Mouse (Mus musculus): ENCODE measurements around the gene Hivep2.

Gene Hivep2

DNA sequence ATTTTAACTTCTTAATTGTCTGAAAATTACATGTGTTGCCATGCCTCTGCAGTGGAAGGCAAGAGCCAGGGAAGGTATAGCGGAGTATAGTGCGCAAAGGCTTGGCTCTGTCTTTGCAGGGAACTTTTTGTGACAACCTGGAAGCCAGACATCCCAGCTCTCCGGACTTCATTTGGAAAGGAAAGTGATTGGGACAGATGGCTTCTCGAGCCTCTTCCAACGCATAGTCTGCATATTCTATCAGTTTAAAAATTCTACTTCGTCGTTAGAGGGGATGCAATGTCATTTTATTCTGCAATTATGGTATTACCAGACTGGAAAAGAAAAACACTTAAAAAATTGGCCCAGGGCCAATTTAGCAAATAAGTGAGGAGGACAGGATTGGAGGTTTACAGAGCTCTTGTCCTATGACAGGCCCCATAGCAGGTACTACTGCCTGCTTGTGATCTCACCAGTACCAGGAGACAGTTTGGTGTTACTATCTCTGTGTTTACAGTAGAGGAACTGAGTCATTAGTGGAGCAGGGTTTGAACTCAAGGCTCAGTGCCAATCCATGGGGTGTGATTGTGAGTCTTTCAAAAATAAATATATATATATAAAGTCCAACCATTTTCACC is 7.8 kb downstream of the Hivep2 start:
- DNase-seq: no peak

DNA sequence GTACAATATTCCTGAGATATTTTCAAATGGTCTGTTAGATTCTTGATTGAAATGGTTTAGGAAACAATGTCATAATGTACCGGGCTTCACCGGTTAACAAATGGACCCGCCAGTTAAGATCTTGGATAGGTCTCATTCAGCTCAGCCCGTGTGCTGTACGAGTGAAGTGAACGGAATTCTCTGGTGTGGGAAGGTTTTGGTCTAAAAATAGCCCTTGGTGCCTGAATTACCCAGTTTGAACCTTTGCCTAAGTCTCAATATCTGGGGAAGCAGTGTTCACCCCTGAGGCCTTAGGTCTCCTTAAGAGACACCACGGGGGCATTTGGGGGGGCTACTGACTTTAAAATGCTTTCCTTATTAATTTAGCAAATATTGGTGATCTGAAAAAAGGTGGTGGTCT is 8.6 kb downstream of the Hivep2 start:
- no peak for DNase-seq

DNA sequence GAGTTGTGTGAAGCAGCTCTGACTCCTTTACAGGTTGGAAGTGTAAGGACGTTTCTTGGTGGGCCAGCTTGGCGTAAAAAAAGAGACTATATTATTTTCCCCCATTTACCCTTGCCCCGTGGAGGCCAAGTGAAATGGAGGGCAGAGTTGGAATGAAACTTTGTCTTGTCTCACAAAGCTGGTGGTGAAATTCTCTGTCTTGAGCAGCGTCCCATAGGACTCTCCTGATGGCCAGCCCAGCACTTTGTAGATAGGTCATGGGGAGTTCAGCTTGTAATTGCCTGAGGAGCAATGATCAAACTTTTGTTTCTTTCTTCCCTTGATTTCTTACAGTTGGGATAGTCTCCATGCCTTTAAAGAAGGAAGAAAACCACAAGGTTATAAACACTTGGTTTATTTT is 10.0 kb downstream of the Hivep2 start:
- DNase-seq: no peak

DNA sequence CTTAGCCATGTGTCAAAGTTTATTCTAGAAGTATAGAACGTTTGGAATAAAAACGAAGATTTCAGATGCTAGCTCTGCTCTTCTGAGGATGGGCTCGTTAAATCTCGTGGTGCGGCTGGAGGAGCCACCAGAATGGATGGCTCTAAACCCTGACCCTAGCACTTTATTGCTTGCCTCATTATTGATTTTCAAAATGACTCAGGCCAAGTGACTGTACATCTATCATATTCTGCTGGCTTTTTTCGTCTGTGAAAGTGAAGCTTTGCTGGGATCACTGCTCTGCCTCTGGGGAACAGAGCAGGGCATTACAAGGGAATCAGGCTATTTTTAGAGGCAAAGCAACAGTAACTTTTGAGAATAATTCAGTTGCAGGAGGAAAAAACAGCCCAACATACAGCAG is 10.4 kb downstream of the Hivep2 start:
- DNase-seq: no peak

DNA sequence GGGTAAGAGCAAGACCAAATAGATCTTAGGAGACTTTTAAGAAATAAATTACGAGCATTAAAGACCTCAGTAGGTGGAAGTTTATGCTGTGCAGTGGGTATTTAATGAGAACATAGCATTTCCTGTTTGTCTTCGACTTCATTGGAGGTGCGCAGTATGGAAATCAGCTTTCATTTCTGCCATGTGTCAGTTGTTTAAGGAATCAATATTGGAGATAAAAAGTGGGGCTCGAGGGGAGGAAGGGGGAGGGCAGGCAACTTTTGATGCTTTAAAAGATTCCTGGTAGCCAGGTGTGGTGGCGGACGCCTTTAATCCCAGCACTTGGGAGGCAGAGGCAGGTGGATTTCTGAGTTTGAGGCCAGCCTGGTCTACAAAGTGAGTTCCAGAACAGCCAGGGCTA is 16.4 kb downstream of the Hivep2 start:
- no peak for DNase-seq

DNA sequence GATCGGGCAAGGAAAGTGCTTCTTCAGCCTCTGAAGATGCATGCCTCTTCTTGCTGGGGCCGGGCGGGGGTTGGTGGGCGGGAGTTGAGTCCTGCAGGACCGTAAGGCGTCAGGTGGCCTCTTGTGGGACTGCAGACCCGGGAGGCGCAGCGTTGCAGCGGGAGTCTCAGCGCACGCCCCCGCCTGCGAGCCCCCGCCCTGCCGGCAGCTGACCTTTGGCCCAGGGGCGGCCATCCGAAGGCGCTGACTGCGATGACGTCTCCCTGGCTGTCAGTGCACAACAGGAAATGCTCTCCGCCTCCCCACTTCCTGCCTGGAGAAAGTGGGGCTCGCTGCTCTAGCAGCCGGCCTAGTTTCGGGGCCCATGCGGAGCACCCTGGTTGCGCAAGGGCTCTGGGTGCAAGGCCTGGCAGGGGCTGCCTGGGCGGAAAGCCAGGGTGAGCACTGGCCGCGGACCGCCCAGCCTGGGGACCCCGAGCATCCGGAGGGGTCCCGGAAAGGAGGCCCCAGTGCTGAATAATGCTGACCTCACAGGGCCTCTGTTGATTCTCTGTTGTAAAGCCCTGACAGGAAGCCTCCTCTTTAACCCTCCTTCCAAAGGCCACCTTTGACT is 17.0 kb downstream of the Hivep2 start:
- DNase-seq: peak; percentile 89 to 91

DNA sequence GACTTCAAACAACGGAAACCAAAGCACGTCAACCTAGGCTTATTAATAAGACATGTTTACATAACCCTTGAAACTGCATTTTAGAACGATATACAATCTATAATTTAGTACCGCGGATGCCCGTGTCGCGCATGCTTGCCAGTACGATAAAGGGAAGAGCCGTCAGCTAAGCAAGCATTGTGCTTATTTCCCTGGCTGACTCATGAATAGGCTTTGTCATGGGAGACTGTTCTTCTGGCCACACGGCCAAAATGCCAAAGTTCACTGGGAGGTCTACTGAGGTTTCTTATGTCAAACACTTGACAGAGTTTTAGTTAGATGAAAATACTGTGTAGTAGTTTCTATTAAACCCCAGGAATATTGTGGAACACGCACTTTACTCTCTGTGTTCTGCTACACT is 17.8 kb downstream of the Hivep2 start:
- DNase-seq: peak; percentile 61 to 63

DNA sequence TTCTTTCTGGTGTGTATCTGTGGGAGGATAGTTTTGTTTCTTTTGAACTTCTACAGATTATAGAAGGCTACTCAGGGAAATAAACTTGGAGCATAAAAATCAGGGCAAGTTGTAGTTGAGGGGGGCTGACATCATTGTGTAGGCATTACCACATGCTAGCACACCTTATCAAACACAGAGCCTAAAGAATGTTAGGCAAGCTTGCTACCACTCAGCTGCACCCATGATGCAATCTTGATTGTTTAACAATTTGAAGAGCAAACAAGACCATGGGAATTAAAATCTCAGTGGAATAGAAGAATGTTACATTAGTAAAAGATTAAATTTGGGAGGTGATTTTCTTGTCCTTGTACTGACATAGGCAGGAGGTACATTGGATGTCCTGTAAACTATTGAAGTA is 18.4 kb downstream of the Hivep2 start:
- no peak for DNase-seq

DNA sequence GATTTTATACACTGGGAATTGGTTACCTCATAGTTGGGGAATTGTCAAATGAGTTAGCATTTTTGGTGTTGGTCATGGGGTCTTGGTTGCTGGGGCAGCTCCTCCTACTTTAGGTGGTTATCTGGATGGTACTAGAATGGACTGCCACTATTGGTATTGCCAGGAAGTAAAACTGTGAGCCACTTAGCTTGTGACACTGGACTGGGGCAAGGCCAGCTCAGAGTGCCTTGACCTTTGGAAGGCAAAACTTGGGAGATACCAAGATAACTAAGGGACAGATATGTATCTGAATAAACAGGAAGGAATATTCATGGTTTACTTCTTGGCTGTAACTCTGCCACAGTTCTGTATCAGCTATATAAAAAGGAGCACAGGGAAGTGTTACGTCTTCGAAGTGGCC is 20.7 kb downstream of the Hivep2 start:
- DNase-seq: no peak

DNA sequence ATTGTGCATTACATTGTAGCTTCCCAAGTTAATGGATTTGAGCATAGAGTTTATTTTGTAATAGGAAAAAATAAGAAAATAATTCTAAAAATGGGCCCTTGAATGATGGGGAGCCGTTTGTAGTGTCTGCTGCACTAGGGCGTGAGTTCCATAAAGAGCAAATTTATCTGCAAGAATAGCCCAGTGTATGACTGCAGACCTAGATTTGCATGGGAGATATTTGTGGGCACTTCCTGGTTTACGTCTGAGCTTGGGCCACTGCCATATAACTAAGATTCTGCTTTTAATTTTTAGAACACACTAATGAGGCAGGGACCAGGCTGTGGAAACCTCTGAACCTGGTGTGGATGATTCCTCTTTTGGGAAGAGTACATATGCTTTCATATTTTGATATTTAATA is 21.5 kb downstream of the Hivep2 start:
- DNase-seq: no peak

DNA sequence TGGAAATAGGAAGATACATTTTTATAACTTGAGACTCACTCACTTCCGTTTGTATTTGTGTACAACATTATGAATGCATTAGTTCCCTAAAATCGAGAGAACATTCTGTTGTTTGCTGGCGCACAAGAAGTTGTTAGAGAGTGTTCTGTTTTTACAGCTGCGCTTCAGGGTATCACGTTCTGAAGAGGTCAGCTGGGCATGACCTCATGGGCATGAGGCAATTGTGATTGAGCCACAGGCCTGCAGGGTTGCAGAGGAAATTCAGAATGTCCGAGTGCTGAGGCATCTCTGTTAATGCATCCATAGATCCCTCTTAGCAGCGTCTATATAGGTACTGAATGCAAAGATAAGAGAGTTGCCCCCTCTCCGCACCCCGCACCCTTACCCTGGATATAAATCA is 22.4 kb downstream of the Hivep2 start:
- DNase-seq: no peak

DNA sequence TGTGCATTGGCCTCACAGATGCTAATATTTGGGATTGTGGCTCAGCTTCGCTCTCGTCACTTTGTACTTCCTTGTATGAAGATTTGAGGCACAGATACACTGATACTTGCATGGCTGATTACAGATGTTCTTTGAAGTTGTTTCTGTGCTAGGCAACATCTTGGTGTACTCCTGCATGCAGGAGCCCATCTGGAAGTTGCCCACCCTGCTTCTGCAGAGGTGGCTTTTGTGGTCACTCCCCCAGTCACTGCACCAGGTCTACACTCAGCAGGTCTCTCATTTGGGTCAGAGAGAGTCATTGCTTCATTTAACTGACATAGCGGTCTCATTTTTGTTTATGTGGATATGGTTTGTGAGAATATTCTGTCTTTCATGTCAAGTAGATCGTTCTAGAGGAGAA is 22.9 kb downstream of the Hivep2 start:
- no peak for DNase-seq

DNA sequence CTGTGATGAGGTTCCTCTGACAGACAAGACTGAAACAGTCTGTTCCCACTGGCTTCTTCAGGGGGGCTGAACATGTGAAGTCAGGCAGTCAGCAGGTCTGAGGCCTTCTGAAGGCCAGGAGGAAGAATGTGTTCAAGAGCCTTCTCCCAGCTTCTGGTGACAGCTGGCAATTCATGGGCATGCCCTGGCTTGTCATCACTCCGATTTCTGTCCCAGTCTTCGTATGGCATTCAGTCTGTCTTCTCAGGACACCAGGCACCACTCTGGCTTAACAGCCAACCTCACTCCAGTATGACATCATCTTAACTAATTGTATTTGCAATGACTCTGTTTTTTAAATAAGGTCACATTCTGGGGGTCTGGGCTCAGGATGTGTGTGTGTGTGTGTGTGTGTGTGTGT is 25.0 kb downstream of the Hivep2 start:
- DNase-seq: no peak

DNA sequence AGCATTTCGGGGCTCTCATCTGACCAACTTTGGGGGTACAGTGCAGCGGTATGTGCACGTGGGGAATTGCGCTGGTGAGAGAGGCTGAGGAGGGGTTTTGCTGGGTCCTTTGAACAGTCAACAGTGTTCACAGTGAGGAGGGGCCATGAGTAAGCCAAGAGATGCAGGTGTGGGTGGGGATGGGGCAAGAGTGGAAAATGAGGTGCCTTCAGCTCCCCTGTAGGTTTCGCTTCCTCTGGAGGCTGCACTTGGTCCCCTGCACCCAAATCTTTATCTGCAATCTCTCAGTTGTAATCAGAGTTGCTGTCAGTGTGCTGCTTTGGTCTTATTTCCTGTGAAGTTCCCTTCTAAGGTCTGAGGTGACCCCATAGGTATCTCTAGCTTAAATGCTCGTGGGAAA is 27.5 kb downstream of the Hivep2 start:
- DNase-seq: no peak

DNA sequence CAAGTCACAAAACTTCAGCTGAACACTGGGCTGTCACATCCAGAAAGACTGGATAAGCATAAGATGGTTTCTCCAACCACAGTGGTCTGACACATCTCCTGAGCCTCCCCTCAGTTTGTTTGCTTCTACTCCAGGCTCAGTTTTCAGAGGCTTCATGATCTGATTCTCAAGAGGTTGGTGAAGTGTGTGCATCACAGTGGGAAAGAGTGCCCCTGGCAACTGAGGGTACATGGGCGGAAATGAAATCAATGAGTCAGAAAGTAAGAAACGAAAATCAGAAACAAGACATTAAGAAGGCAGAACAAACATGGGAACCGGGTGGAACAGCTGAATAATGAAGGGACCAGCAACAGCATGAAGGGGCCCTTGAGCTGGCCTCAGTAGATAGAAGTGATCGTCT is 31.5 kb downstream of the Hivep2 start:
- DNase-seq: no peak

DNA sequence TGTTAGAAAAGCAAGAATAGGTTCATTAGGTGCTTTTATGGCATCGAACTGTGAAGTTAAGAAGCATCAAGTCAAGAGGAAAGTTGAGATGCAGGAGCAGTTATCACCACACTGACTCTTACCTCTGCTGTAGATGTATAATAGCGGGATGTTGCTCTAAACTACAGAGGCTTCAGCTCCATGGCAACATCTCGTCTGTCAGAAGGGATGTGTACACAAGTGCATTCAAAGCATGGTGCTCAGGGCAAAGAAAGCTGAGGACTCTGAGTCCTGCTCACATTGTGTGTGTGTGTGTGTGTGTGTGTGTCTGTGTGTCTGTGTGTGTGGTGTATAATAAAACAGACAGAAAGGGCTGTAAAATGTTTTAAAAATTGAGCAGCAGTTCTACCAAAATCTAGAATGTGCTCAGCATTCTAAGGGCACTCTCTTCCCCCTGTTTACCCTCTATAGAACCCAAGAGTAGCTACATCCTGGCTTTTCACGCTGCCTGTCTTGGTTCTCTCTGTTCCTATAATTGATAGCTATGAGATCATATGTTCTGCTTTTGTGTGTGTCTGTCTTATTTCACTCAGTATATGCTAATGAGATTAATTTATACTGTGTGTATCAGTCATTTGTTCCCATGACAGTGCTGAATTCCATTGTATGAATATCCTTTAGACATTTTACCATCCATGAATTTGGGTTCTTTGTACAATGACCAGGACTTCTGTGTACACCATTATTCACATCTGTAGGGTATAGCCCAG is 39.1 kb downstream of the Hivep2 start:
- DNase-seq: no peak

DNA sequence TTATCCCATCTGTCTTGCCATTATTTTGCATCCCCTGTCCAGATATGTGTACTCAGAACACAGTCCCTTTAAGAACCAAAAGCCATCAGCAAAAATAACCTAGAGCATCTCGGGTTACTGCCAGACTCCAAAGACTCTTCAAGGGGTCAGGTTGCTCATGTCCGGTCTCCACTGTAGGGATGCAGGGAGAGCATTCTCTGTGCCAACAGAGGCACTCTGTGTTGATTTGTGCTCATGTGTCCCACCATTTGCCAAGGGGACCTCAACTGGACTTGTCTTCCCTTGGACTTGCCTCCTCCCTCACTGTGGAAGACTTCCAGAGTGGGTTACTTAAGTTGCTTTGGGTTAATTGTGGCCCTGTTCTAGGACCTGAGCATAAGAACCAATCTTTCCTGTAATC is 43.8 kb downstream of the Hivep2 start:
- no peak for DNase-seq

DNA sequence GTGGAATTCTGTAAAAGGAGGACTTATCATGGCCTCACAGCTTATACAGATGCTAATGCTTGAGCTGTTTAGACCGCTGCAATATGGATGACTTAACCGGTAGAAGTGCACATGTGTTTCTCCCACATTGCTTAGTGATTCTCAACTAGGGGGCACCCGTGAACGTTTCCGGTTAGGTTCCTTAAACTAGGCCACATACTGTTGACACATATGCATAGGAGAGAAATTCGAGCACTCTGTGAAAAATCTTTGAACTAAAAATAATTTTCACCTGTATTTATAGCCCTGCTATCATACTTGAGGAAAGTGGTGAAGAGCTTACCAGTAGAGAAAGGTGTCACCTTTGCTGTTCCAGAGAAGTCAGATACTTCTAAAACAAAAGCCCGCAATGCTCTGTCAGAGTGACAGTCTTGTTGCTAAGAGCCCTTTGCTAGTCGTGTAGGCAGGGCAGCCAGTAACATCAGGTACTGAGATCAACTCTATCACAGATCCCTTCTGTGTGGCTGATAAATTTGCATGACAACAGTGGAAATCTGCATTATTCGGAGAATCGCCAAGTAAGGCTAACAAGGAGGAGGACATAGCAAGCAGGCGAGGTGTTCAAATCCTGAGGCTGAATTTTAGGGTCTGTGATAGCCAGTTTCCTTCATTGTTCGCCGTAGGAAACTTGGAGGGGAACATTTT is 50.6 kb downstream of the Hivep2 start:
- DNase-seq: no peak

DNA sequence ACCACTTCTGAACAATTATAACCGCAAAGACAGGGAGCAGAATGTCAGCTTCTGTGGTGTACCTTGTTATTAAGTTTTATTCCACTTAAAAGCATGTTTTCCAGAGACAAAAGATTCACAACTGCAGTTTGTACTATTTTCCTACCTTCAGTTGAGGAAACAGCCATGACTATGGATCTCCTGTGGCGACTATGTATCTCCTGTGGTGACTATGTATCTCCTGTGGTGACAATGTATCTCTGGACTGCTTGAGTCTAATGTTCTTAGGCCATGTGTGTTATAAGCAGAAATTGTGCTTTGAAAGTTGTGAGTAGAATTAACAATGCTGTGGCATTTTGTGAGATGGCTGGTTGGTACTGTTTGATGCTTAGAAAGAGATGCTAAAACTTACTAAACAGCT is 51.5 kb downstream of the Hivep2 start:
- no peak for DNase-seq

DNA sequence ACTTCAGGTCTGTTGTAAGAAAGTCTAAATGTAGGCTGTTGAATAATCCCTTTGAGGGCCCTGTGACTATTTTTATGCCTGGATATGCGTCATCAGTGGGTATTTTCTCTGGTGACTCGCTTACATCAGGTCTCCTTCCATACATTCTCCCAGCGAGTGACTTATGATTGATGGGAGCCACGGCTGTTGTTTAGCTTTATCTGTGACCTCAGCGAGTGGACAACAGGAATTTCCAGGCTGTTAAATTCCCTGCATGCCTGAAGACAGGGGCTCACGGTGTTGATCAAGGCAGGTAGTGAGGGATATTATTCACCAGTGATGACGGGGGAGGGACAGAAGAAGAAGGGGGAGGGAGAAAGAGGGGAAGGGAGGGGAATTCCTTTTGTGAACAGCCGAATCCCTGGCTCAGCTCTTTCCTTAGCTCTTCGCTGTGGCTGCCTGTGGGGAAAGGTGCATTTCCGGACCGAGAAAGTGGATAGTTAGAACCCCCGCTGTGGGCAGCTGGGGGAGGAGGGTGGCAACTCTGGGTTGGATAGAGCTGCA is 52.0 kb downstream of the Hivep2 start:
- DNase-seq: peak; percentile 22 to 45

DNA sequence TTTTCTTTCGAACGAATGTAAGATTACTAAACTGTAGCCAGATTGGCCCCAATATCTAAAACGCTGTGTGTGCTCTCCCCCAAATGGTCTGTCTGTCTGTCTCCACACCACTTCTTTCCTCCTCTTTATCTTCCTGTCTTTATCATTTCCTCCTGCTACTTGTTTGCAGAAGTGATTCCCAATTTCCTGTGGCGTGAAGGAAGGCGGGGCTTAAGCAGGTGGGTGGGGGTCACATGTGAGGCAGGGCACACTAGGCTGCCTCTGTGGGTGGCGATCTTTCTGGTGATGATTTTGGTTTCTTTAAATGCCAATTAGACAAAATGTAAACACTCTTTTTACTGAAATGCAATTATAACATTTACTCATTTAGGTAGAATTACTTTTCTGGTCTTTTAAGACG is 52.8 kb downstream of the Hivep2 start:
- no peak for DNase-seq

DNA sequence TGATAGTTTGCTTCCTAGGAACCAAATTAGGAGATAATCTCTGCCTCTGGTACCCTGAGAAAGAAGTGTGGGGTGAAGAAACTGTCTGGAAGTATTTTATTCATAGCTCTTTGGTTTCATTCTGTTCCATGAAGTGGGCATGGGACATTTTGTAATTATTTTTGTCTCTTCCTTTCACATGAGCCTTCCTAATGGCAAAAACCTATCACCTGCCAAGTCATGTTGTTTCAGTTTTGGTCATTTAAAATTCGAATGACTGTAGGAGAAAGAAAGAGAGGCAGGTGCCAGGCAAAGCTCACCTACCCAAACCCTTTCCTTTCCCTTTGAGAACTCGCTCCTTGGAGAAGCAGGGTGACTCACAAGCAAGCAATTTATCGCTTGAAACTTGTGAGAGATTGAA is 53.3 kb downstream of the Hivep2 start:
- no peak for DNase-seq

DNA sequence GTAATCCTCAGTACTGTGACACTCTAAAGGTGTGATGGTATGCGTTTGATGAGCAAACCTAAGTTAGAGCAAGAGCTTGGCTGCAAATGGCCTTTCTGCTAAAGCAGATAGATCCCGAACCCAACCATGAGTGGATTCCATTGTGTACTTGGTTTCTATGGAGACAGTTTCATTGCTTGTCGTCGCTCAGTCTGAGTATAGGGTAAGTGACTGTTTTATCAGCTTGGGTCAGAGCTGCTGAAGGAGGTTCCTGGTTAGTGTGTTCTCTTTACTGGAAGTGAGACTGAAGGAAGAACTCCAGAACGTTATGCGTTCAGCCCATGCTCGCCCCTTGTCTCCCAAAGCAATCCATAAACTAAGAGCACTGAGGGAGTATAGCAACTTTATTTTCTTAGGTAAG is 54.4 kb downstream of the Hivep2 start:
- no peak for DNase-seq

DNA sequence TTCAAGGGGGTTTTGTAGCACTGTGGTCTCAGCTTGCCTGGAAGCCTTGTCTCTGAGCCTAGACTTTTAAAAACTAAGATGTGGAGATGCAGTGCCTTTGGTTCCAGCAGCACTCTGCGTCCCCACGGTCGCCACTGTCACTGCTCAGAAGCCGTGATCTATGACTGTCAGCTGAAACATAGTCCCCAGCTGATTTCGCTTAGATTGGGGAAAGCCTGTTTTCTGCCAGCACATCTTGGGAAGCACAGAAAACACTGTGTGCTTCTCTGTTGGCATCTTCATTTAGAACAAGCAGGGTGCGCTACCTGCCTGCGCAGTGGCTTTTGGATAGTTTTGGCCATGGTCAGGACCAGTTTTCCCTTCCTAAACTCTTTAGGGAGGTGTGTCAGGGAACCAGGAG is 59.1 kb downstream of the Hivep2 start:
- DNase-seq: no peak
